Mouse (Mus musculus) embryonic fibroblast, embryonic 13.5 days (primary cell): ENCODE results near the gene Gpx8.

ENCODE experiments used
- CTCF ChIP-seq: IDR thresholded peaks from 2 replicates; pipeline ENCODE4 v1.5.1; 2011; ENCODE audit warnings: mild to moderate bottlenecking, control low read depth, low read length, moderate library complexity, borderline replicate concordance; ENCODE audit not compliant: insufficient read depth
- POLR2A ChIP-seq: IDR thresholded peaks from 2 replicates; pipeline ENCODE4 v1.6.1; 2011; ENCODE audit warnings: low read depth, mild to moderate bottlenecking, control low read depth, low read length, moderate library complexity

DNA sequence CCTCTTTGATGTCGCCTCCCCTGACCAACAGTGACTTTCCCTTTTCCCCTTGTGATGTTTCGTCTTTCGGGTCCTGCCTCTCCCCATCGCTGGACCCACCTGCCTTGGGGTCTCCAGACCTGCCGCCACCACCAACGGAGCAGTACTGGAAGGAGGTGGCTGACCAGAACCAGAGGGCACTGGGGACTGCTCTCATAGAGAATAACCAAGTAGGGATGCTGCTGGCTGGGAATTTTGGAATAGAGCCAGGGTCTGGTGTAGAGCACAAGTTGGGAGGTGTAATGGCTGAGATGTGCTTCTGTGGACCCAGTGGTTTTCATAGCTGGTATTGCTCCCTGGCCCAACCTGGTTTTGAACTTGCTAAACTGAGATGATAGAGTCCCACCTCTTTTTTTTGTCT is 48.8 kb downstream of the Gpx8 start:
- TF ChIP-seq CTCF: no peak
- TF ChIP-seq POLR2A: no peak
